Mouse (Mus musculus): Measurements from ENCODE around the gene Dnaaf2. TPM values are rescaled to one million over a fixed set of nuclear protein-coding genes. Genes with fewer than 3 reads are reported as not detected.
A peak's percentile ranks its signal among the peaks of the same experiment; 100 is the strongest.

The Dnaaf2 gene
- polyA plus RNA-seq, 1 experiment from 2014 or later, result 11.3 TPM

- H3K4me3 ChIP-seq (ENCODE audit: low read depth, low read length), result peak overlapping the region; percentile 97
- H3K27ac ChIP-seq (ENCODE audit: low read depth), result peak overlapping the region; percentile 91
- no peak for TF ChIP-seq CTCF (IDR thresholded peaks at IDR 0.05; ENCODE audit: low read depth)
- ATAC-seq (ENCODE audit: insufficient read depth) (peak; percentile 78), DNase-seq (peak; percentile 74)
- H3K4me1 ChIP-seq (ENCODE audit: insufficient read depth), result no peaks in the 10 kb centered on the region
- under 1% methylated on average over 92 of the region's 94 CpGs for WGBS
- H3K9ac ChIP-seq, result peak overlapping the region; percentile 81
- H3K9me3 ChIP-seq (ENCODE audit: low read depth, low read length), result no peaks in the 10 kb centered on the region
- peaks cover 32% of the 10 kb centered on the region for H3K36me3 ChIP-seq (ENCODE audit: insufficient read depth)
- H3K27me3 ChIP-seq (ENCODE audit: insufficient read depth, low read length), result no peaks in the 10 kb centered on the region
- H3K4me2 ChIP-seq, result peak overlapping the region; percentile 98
Observed at GRCm38 (mm10) chr12:69197378-69198163, 658 bp downstream of the Dnaaf2 start.

- Histone ChIP-seq H3K4me1 (ENCODE audit: insufficient read depth) (no peaks in the 10 kb centered on the region), H3K36me3 (ENCODE audit: insufficient read depth) (peaks cover 30% of the 10 kb centered on the region), H3K4me3 (ENCODE audit: low read depth, low read length) (peak within 1 kb of the TSS; percentile 97), H3K27me3 (ENCODE audit: insufficient read depth, low read length) (no peaks in the 10 kb centered on the region), H3K9me3 (ENCODE audit: low read depth, low read length) (no peaks in the 10 kb centered on the region), H3K27ac (ENCODE audit: low read depth) (peak within 1 kb of the TSS; percentile 91), H3K4me2 (peak within 1 kb of the TSS; percentile 98), H3K9ac (peak within 1 kb of the TSS; percentile 81)
- no peak for TF ChIP-seq CTCF (IDR thresholded peaks at IDR 0.05; ENCODE audit: low read depth)
- WGBS, result under 1% methylated on average over 75 of the region's 75 CpGs
- ATAC-seq (ENCODE audit: insufficient read depth) (peak; percentile 76), DNase-seq (peak; percentile 92)
Observed at GRCm38 (mm10) chr12:69196444-69197377, 1.5 kb downstream of the Dnaaf2 start, which contains the start of gene Gm49383. Gm49383 (minus strand) TSS chr12:69197104.

GRCm38 (mm10) chr12:69192637-69193036, 5.6 kb downstream of the Dnaaf2 start:
- H3K4me2 ChIP-seq, result no peak overlapping the region
- no peak for DNase-seq
- no peak overlapping the region for H3K9ac ChIP-seq
- no peak for TF ChIP-seq CTCF (IDR thresholded peaks at IDR 0.05; ENCODE audit: low read depth)
- WGBS, result 90% methylated on average over 2 of the region's 2 CpGs
- peaks cover 40% of the 10 kb centered on the region for H3K36me3 ChIP-seq (ENCODE audit: insufficient read depth)
- H3K9me3 ChIP-seq (ENCODE audit: low read depth, low read length), result no peaks in the 10 kb centered on the region
- H3K27ac ChIP-seq (ENCODE audit: low read depth), result no peak overlapping the region
- H3K4me3 ChIP-seq (ENCODE audit: low read depth, low read length), result no peak overlapping the region
- ATAC-seq (ENCODE audit: insufficient read depth), result no peak
- no peaks in the 10 kb centered on the region for H3K27me3 ChIP-seq (ENCODE audit: insufficient read depth, low read length)
- H3K4me1 ChIP-seq (ENCODE audit: insufficient read depth), result no peaks in the 10 kb centered on the region

GRCm38 (mm10) chr12:69191396-69191795, 6.8 kb downstream of the Dnaaf2 start:
- no peak for TF ChIP-seq CTCF (IDR thresholded peaks at IDR 0.05; ENCODE audit: low read depth)
- H3K36me3 ChIP-seq (ENCODE audit: insufficient read depth), result peaks cover 50% of the 10 kb centered on the region
- no peak for ATAC-seq (ENCODE audit: insufficient read depth)
- H3K9me3 ChIP-seq (ENCODE audit: low read depth, low read length), result no peaks in the 10 kb centered on the region
- WGBS, result 91% methylated on average over 5 of the region's 5 CpGs
- 0 out of 2 replicates have a peak, but pooled peaks cover 2% of the 10 kb centered on the region for H3K4me1 ChIP-seq (ENCODE audit: insufficient read depth)
- no peaks in the 10 kb centered on the region for H3K27me3 ChIP-seq (ENCODE audit: insufficient read depth, low read length)
- no peak overlapping the region for H3K27ac ChIP-seq (ENCODE audit: low read depth)
- H3K4me3 ChIP-seq (ENCODE audit: low read depth, low read length), result no peak overlapping the region
- no peak for DNase-seq
- H3K4me2 ChIP-seq, result no peak overlapping the region
- no peak overlapping the region for H3K9ac ChIP-seq

GRCm38 (mm10) chr12:69190522-69190921, 7.7 kb downstream of the Dnaaf2 start:
- H3K4me3 ChIP-seq (ENCODE audit: low read depth, low read length), result no peak overlapping the region
- no peak overlapping the region for H3K27ac ChIP-seq (ENCODE audit: low read depth)
- DNase-seq, result peak; percentile 22
- H3K9ac ChIP-seq, result no peak overlapping the region
- no peaks in the 10 kb centered on the region for H3K9me3 ChIP-seq (ENCODE audit: low read depth, low read length)
- TF ChIP-seq CTCF (IDR thresholded peaks at IDR 0.05; ENCODE audit: low read depth), result peak; percentile 37
- peaks cover 50% of the 10 kb centered on the region for H3K36me3 ChIP-seq (ENCODE audit: insufficient read depth)
- H3K27me3 ChIP-seq (ENCODE audit: insufficient read depth, low read length), result no peaks in the 10 kb centered on the region
- no peak for ATAC-seq (ENCODE audit: insufficient read depth)
- 91% methylated on average over 1 of the region's 1 CpGs for WGBS
- H3K4me1 ChIP-seq (ENCODE audit: insufficient read depth), result 0 out of 2 replicates have a peak, but pooled peaks cover 2% of the 10 kb centered on the region
- no peak overlapping the region for H3K4me2 ChIP-seq

- Histone ChIP-seq H3K27ac (ENCODE audit: low read depth) (no peak overlapping the region), H3K9ac (no peak overlapping the region), H3K9me3 (ENCODE audit: low read depth, low read length) (no peaks in the 10 kb centered on the region), H3K4me3 (ENCODE audit: low read depth, low read length) (no peak overlapping the region), H3K36me3 (ENCODE audit: insufficient read depth) (peaks cover 50% of the 10 kb centered on the region), H3K27me3 (ENCODE audit: insufficient read depth, low read length) (no peaks in the 10 kb centered on the region), H3K4me2 (no peak overlapping the region), H3K4me1 (ENCODE audit: insufficient read depth) (peaks cover 6% of the 10 kb centered on the region)
- WGBS, result 79% methylated on average over 9 of the region's 9 CpGs
- no peak for ATAC-seq (ENCODE audit: insufficient read depth)
- DNase-seq, result no peak
- TF ChIP-seq CTCF (IDR thresholded peaks at IDR 0.05; ENCODE audit: low read depth), result no peak
Observed at GRCm38 (mm10) chr12:69190074-69190473, 8.2 kb downstream of the Dnaaf2 start.
